Mouse (Mus musculus): ENCODE measurements at regions not wholly inside any gene's neighbourhood (a gene's known extent, or its start where the extent isn't known, plus 50 kb on each side); places are given as distances from the start of the nearest gene placed in this dataset.

DNA sequence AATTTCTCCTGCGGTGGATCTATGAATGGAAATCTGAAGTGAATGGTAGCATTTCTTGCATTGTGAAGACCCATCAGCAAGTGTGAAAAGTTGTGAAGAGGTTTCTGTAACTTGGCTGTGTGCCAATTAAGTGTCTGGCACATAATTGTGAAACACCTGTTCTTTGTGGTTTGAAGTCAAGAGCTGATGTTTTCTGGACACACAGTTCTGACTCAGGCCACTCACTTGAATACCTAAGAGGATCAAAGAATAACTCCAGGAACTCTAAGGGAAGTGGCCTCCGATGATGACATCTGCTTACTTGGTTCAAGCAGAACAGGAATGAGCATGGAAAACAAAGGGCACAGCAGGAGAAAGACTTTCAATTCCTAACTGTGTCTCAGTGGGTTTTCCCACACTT is 534.2 kb downstream of the 1810013L24Rik start:
- TF ChIP-seq TAL1 (conservative IDR thresholded peaks at IDR 0.05; ENCODE audit: low read depth, low read length) (no peak), CTCF (IDR thresholded peaks at IDR 0.05; ENCODE audit: low read depth, low read length) (no peak), GATA1 (IDR thresholded peaks at IDR 0.05; ENCODE audit: borderline replicate concordance, low read length) (no peak), POLR2AphosphoS5 (IDR thresholded peaks at IDR 0.05; ENCODE audit: insufficient replicate concordance, low read depth, low read length) (no peak)
